Mouse (Mus musculus): ENCODE measurements around the gene Eif4g3. TPM values are rescaled to one million over a fixed set of nuclear protein-coding genes. Genes with fewer than 3 reads are reported as not detected.

Eif4g3 gene
- polyA plus RNA-seq (2014; fragmentation: Nextera tagmentation; extraction: Ambion mirVana) = 43.1 and 43.3 TPM in 2 replicates

- peak within 1 kb of the TSS; percentile 99 for H3K9ac ChIP-seq (replicated peaks; ENCODE audit: low read depth, low read length)
- peaks cover 12% of the 10 kb centered on the region for H3K36me3 ChIP-seq (ENCODE audit: control insufficient read depth, insufficient read depth, low read length)
- no peaks in the 10 kb centered on the region for H3K9me3 ChIP-seq (ENCODE audit: control insufficient read depth, low read depth, low read length)
- H3K4me3 ChIP-seq (ENCODE audit: low read depth, low read length) = peak within 1 kb of the TSS; percentile 79
- 4% methylated on average over 39 of the region's 39 CpGs for WGBS
- peaks cover 16% of the 10 kb centered on the region for H3K4me1 ChIP-seq (ENCODE audit: control insufficient read depth, insufficient read depth, low read length)
- peak within 1 kb of the TSS; percentile 68 for H3K4me2 ChIP-seq (replicated peaks; ENCODE audit: low read depth, low read length)
- peak within 1 kb of the TSS; percentile 91 for H3K27ac ChIP-seq (ENCODE audit: low read length)
- ATAC-seq (ENCODE audit: insufficient number of reproducible peaks, insufficient read depth, low FRiP score, low read depth) = no peak; the same call in 1 of the 2 replicates
- no peaks in the 10 kb centered on the region for H3K27me3 ChIP-seq (ENCODE audit: control insufficient read depth, insufficient read depth, low read length)
These were observed at the start of gene Eif4g3 for GRCm38 (mm10) chr4:137992890-137993289. Eif4g3 (plus strand) TSS chr4:137993022.

GRCm38 (mm10) chr4:137943540-137943939 lies 49.3 kb upstream of the Eif4g3 start:
- WGBS = 94% methylated on average over 10 of the region's 10 CpGs

GRCm38 (mm10) chr4:137945376-137945775 lies 47.4 kb upstream of the Eif4g3 start:
- 71% methylated on average over 4 of the region's 4 CpGs for WGBS
- Histone ChIP-seq H3K27ac (ENCODE audit: low read length) (no peak overlapping the region), H3K4me3 (ENCODE audit: low read depth, low read length) (no peak overlapping the region), H3K9me3 (ENCODE audit: control insufficient read depth, low read depth, low read length) (peaks cover 3% of the 10 kb centered on the region; the same call in 1 of the 2 replicates), H3K9ac (replicated peaks; ENCODE audit: low read depth, low read length) (no peak overlapping the region), H3K27me3 (ENCODE audit: control insufficient read depth, insufficient read depth, low read length) (no peaks in the 10 kb centered on the region), H3K4me2 (replicated peaks; ENCODE audit: low read depth, low read length) (no peak overlapping the region), H3K4me1 (ENCODE audit: control insufficient read depth, insufficient read depth, low read length) (no peaks in the 10 kb centered on the region), H3K36me3 (ENCODE audit: control insufficient read depth, insufficient read depth, low read length) (peaks cover 53% of the 10 kb centered on the region)
- no peak for ATAC-seq (ENCODE audit: insufficient number of reproducible peaks, insufficient read depth, low FRiP score, low read depth)

More at GRCm38 (mm10) chr4:137943540-137943939, 49.3 kb upstream of the Eif4g3 start:
- H3K4me1 ChIP-seq (ENCODE audit: control insufficient read depth, insufficient read depth, low read length) = no peaks in the 10 kb centered on the region
- no peak overlapping the region for H3K4me2 ChIP-seq (replicated peaks; ENCODE audit: low read depth, low read length)
- H3K36me3 ChIP-seq (ENCODE audit: control insufficient read depth, insufficient read depth, low read length) = peaks cover 48% of the 10 kb centered on the region
- no peaks in the 10 kb centered on the region; the same call in 1 of the 2 replicates for H3K9me3 ChIP-seq (ENCODE audit: control insufficient read depth, low read depth, low read length)
- no peak overlapping the region for H3K9ac ChIP-seq (replicated peaks; ENCODE audit: low read depth, low read length)
- no peak overlapping the region for H3K27ac ChIP-seq (ENCODE audit: low read length)
- H3K27me3 ChIP-seq (ENCODE audit: control insufficient read depth, insufficient read depth, low read length) = no peaks in the 10 kb centered on the region
- ATAC-seq (ENCODE audit: insufficient number of reproducible peaks, insufficient read depth, low FRiP score, low read depth) = no peak
- no peak overlapping the region for H3K4me3 ChIP-seq (ENCODE audit: low read depth, low read length)

GRCm38 (mm10) chr4:137946419-137946818 lies 46.4 kb upstream of the Eif4g3 start:
- peaks cover 49% of the 10 kb centered on the region for H3K36me3 ChIP-seq (ENCODE audit: control insufficient read depth, insufficient read depth, low read length)
- 79% methylated on average over 9 of the region's 11 CpGs for WGBS
- H3K9me3 ChIP-seq (ENCODE audit: control insufficient read depth, low read depth, low read length) = peaks cover 4% of the 10 kb centered on the region; the same call in 1 of the 2 replicates
- no peak overlapping the region for H3K4me2 ChIP-seq (replicated peaks; ENCODE audit: low read depth, low read length)
- no peak overlapping the region for H3K4me3 ChIP-seq (ENCODE audit: low read depth, low read length)
- ATAC-seq (ENCODE audit: insufficient number of reproducible peaks, insufficient read depth, low FRiP score, low read depth) = no peak
- H3K27ac ChIP-seq (ENCODE audit: low read length) = no peak overlapping the region
- no peak overlapping the region for H3K9ac ChIP-seq (replicated peaks; ENCODE audit: low read depth, low read length)
- no peaks in the 10 kb centered on the region for H3K4me1 ChIP-seq (ENCODE audit: control insufficient read depth, insufficient read depth, low read length)
- no peaks in the 10 kb centered on the region for H3K27me3 ChIP-seq (ENCODE audit: control insufficient read depth, insufficient read depth, low read length)

- peaks cover 64% of the 10 kb centered on the region for H3K36me3 ChIP-seq (ENCODE audit: control insufficient read depth, insufficient read depth, low read length)
These were observed 40.0 kb upstream of the Eif4g3 start for GRCm38 (mm10) chr4:137952840-137953239.

GRCm38 (mm10) chr4:137954184-137954583 lies 38.6 kb upstream of the Eif4g3 start:
- WGBS = 88% methylated on average over 2 of the region's 2 CpGs
- H3K36me3 ChIP-seq (ENCODE audit: control insufficient read depth, insufficient read depth, low read length) = peaks cover 66% of the 10 kb centered on the region
- no peak for ATAC-seq (ENCODE audit: insufficient number of reproducible peaks, insufficient read depth, low FRiP score, low read depth)

More at GRCm38 (mm10) chr4:137952840-137953239, 40.0 kb upstream of the Eif4g3 start:
- no peak overlapping the region for H3K4me2 ChIP-seq (replicated peaks; ENCODE audit: low read depth, low read length)
- no peaks in the 10 kb centered on the region for H3K27me3 ChIP-seq (ENCODE audit: control insufficient read depth, insufficient read depth, low read length)
- H3K4me3 ChIP-seq (ENCODE audit: low read depth, low read length) = no peak overlapping the region
- WGBS = 35% methylated on average over 4 of the region's 4 CpGs
- ATAC-seq (ENCODE audit: insufficient number of reproducible peaks, insufficient read depth, low FRiP score, low read depth) = no peak
- no peak overlapping the region for H3K27ac ChIP-seq (ENCODE audit: low read length)
- peaks cover 4% of the 10 kb centered on the region; the same call in 1 of the 2 replicates for H3K9me3 ChIP-seq (ENCODE audit: control insufficient read depth, low read depth, low read length)
- no peaks in the 10 kb centered on the region for H3K4me1 ChIP-seq (ENCODE audit: control insufficient read depth, insufficient read depth, low read length)
- no peak overlapping the region for H3K9ac ChIP-seq (replicated peaks; ENCODE audit: low read depth, low read length)

GRCm38 (mm10) chr4:137954926-137955396 lies 37.9 kb upstream of the Eif4g3 start:
- H3K4me1 ChIP-seq (ENCODE audit: control insufficient read depth, insufficient read depth, low read length) = no peaks in the 10 kb centered on the region
- H3K36me3 ChIP-seq (ENCODE audit: control insufficient read depth, insufficient read depth, low read length) = peaks cover 66% of the 10 kb centered on the region
- no peak overlapping the region for H3K9ac ChIP-seq (replicated peaks; ENCODE audit: low read depth, low read length)
- peaks cover 4% of the 10 kb centered on the region; the same call in 1 of the 2 replicates for H3K9me3 ChIP-seq (ENCODE audit: control insufficient read depth, low read depth, low read length)
- WGBS = 67% methylated on average over 8 of the region's 8 CpGs
- no peak overlapping the region for H3K27ac ChIP-seq (ENCODE audit: low read length)
- H3K4me3 ChIP-seq (ENCODE audit: low read depth, low read length) = no peak overlapping the region
- ATAC-seq (ENCODE audit: insufficient number of reproducible peaks, insufficient read depth, low FRiP score, low read depth) = no peak
- H3K4me2 ChIP-seq (replicated peaks; ENCODE audit: low read depth, low read length) = no peak overlapping the region
- H3K27me3 ChIP-seq (ENCODE audit: control insufficient read depth, insufficient read depth, low read length) = no peaks in the 10 kb centered on the region

More at GRCm38 (mm10) chr4:137954184-137954583, 38.6 kb upstream of the Eif4g3 start:
- no peak overlapping the region for H3K4me3 ChIP-seq (ENCODE audit: low read depth, low read length)
- H3K27me3 ChIP-seq (ENCODE audit: control insufficient read depth, insufficient read depth, low read length) = no peaks in the 10 kb centered on the region
- H3K4me1 ChIP-seq (ENCODE audit: control insufficient read depth, insufficient read depth, low read length) = no peaks in the 10 kb centered on the region
- no peak overlapping the region for H3K9ac ChIP-seq (replicated peaks; ENCODE audit: low read depth, low read length)
- H3K9me3 ChIP-seq (ENCODE audit: control insufficient read depth, low read depth, low read length) = peaks cover 4% of the 10 kb centered on the region; the same call in 1 of the 2 replicates
- H3K27ac ChIP-seq (ENCODE audit: low read length) = no peak overlapping the region
- no peak overlapping the region for H3K4me2 ChIP-seq (replicated peaks; ENCODE audit: low read depth, low read length)

- ATAC-seq (ENCODE audit: insufficient number of reproducible peaks, insufficient read depth, low FRiP score, low read depth) = no peak
- H3K9me3 ChIP-seq (ENCODE audit: control insufficient read depth, low read depth, low read length) = no peaks in the 10 kb centered on the region
- H3K4me3 ChIP-seq (ENCODE audit: low read depth, low read length) = no peak overlapping the region
- no peaks in the 10 kb centered on the region for H3K4me1 ChIP-seq (ENCODE audit: control insufficient read depth, insufficient read depth, low read length)
- no peak overlapping the region for H3K4me2 ChIP-seq (replicated peaks; ENCODE audit: low read depth, low read length)
- no peak overlapping the region for H3K9ac ChIP-seq (replicated peaks; ENCODE audit: low read depth, low read length)
- no peak overlapping the region for H3K27ac ChIP-seq (ENCODE audit: low read length)
- WGBS = 93% methylated on average over 15 of the region's 15 CpGs
- H3K36me3 ChIP-seq (ENCODE audit: control insufficient read depth, insufficient read depth, low read length) = peaks cover 61% of the 10 kb centered on the region
- no peaks in the 10 kb centered on the region for H3K27me3 ChIP-seq (ENCODE audit: control insufficient read depth, insufficient read depth, low read length)
These were observed 36.6 kb upstream of the Eif4g3 start for GRCm38 (mm10) chr4:137956260-137956659.
